Mouse (Mus musculus) cerebellum, postnatal 4 days (tissue): ENCODE results near the gene Mag.
"Not testable (repeated sequence)": the region's sequence is repeated elsewhere in the genome, so short reads cannot be mapped to it uniquely, and the experiment has no call there.

ENCODE experiments used
- DNase-seq, 2 experiments: peaks; one replicate each; pipeline ENCODE4 v3.0.0; 2022; ENCODE audit warnings: low spot score in 2 of 2, mixed read lengths in 1 of 2

The Mag gene

DNA sequence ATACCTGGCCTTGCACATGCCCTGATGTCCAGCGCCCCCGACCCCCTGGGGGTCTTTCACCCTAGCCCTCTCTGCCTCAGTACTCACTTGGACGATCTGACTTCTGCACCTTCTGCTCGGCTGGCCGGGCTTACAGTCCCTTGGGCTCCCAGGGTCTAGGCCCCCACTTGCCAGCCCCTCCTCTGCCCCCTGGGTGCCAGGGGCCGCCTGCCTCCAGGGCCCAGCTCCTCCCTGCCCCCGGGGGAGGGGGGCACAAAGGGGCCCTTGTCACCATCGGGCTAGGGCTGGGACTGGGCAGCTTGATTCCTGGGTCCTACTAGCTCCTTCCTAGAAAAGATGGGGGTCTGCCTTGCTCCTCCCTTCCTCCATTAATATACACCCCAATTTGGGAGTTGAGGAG, at the start of gene Mag:
TSS of gene Mag (minus strand) at position 142 of the 400 bp plus-strand sequence.
- DNase-seq, result no peak

DNA sequence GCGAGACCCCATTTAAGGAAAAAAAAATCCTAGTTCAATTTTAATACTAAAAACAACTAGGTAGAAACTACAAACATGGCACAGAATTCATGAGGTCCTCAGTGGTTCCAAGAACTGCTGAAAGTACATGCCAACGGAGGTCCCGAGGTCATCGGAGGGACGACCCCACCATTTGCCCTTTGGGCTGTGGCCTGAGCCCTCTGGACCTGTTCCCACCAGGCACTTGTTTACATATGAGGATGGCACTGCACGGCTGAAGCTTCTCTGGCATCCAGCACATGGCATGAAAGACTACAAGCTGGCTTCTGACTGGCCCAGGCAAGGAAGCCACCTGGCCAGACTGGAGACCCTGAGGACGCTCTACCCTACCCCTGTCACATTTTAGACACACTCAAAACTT, 49.7 kb upstream of the Mag start:
- no peak for DNase-seq

DNA sequence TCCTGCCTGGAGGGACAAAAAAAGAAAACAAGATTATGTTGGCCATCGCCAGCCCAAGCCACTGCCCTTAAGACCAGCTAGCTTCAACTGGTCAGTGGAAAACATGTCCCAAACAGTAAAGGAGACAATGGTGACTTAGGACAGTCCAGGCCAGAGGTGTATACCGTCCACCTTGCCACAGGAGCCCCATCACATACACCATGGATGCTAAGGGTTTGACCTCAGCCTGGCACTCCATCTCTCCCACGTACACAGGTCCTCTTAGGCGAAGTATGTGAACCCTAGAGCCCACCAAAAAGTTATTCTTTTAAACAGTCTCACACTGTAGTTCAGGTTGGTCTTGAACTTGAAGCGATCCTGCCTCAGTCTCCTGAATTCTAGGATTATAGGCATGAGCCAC, 48.2 kb upstream of the Mag start:
- DNase-seq, result no peak

DNA sequence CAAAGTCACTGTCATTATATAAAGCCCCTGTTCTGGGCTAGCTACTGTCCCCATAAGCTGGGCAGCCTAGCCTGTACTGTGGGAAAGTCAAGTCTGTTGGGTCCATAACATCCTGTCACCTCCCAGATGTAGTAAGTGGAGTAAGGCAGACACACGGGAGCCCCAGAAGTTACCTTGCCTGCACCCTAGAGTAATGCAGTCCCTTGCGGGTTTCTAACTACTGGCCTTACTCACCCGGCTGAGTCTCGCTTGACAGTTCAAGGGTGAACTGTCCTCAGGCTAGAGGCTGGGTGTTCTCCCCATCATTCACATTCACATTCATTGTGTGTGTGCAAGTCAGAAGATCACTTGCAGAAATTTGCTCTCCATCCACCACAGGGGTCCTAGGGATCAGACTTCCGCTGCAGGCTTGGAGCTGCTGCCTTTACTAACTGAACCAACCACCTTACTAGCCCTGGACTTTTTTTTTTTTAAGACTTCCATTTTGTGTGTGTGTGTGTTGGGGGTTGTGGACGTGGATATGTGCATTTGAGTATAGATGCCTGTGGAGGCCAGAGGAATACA, 45.2 kb upstream of the Mag start:
- DNase-seq, result no peak

DNA sequence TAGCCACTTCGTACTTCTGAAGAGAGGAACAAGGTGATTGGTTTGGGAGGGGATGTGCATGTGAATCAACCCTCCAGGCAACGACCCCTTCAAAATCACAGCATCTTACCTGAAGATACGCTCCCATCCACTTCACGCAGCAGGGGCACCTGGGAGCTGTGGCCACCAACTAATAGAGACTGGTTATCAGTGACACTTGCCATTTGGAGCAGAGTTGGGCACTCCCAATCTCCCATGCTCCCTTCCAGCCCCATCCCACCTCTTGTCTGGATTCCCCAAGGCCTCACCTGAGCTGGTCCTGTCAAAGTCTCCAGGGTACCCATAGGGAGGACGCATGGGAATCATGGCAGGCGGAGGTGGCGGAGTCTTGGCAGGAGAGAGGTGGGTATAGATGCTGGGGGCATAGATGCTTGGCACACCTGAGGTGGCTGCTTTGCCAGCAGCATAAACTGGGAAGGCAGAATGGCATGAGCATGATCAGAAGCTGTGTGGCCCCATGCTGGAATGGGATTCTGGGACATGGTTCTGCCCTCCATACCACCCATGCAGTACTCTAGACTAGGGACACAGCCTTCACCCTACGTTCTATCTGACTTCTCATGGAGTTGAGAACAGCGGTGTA, 44.3 kb upstream of the Mag start:
- no peak for DNase-seq

DNA sequence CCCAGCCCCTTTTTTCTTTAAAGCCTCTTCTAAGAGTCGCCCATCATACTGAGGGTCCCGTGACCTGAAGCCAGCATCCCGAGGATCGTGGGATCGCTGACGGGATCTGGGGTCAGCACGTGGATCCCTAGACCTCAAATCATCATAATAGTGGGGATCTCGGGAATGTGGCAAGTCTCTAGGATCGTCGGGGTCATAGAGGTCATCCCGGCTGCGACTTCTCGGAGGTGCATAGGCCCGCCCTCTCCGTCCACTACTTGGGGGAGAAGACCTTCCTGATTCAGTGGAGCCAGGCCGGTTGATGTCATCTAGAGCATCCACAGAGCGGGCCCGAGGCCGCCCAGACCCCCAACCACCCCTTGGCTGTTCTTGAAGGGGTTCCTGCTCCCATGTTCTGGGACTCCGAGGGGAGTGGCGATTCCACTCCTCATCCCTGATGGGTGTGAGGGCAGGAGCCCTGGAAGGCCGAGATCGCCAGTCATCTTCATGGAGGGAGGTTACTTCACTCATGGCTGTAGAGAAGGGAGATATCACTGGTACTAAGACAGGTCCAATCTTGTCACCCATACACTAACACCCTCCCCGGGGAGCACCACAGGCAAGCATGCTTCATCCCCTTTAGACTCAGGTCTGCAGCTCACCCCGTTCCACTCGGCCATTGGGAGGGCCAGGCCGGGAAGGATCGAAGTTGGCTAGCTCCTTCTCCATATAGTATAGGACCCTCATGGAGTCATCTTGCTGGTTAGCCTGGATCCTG, 43.6 kb upstream of the Mag start:
- no peak for DNase-seq

DNA sequence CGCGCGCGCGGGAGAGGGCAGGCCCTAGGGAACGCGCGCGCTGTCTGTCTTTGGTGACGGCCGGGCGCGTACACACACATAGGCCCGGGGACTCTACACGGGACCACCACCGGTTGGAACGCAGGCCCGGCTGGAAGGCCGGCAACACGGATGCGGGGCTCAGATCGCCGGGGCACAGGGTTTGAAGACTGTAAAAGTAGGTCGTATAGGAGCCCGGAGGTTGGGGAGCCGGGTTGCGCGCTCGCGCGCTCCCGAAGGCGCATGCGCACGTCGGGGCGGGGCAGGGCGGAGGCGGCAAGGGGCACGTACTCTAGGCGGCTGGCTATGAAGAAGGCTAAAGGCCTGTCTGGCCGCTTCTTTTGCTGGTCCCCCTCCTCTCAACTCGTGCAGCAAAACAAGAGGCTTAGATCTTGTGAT, 42.7 kb upstream of the Mag start:
- peak; percentile 77 to 92 for DNase-seq

DNA sequence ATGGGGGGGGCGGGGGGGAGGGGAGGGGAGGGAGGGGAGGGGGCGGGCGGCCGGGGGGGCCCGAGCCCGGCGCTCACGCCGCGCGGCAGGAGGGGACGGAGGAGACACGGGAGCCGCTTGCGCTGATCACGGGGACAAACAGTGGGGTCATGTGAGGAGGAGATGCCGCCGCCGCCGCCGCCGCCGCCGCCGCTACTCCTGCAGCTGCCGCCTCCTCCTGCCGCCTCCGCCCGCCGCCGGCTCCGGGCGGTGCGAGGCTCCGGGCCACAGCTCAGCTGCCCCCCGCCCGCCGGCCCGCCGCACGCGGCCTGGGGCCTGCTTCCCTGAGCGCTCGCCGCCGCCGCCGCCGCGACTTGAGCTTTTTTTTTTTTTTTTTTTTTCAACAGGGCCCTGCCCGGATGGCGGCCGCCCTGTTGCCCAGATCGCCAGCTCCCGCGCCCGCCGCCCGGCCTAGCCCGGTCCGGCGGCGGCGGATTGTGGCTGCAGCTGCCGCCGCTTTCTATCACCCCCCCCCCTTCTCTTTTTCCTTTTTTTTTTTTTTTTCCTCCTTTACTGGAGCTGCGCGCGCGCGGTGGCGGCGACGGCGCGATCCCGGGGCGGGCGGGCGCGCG, 42.2 kb upstream of the Mag start, which contains the start of gene Usf2:
TSS of gene Usf2 (minus strand) at position 48 of the 611 bp plus-strand sequence.
- peak; percentile 48 to 71 for DNase-seq

DNA sequence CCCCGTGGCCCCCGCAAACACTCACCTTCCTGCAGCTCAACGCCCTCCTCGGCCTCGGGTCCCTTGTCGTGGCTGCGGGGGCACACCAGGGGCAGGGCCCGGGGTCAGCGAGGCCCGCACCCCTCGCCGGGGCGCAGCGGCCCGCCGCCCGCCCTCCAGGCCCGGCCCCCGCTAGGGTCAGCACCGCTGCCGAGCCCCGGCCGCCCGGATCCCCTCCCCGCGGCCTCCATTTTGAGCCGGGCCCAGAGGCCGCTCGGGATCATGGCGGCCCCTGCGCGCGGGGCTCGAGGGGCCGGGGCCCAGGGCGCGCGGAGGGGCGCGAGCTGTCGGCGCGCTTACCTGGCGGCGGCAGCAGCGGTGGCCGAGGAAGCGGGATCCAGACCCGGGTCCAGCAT, 41.7 kb upstream of the Mag start:
- DNase-seq, result peak in 1 of 2 experiments; percentile 58

DNA sequence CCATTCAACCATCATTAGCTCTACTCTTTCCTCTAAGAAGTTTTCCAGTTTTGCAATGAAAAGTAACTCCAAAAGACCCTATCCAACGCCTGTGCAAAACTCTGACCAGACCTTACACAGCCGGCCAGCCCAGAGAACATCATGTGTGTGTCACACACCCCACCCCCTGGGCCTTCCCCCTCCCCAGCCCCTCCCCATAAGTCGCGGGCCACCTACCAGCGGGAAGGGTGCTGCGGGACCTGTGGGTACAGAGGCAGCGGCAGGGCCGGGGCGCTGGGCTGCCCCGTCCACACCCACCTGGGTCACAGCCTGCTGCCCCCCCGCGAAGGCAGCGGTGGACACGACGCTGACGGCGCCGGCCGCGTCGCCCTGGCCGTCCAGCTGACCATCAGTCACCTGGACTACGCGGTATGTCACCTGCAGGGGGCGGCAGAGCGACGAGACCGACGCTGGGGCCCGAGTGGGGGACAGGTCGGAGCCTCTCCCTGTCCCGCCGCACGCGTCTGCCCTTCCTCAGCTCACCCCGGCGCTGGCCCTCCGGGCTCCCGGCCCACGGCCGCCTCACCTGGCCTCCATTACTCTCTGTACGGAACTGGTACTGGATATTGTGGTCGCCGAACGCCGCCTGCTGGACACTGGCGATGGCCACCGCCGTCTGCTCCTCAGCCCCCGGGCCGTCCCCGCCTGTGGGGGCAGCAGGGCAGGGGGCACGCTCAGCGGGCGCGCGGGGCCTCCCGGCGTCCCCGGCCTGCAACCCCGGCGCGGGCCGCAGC, 41.1 kb upstream of the Mag start:
- peak; percentile 77 to 89 for DNase-seq

DNA sequence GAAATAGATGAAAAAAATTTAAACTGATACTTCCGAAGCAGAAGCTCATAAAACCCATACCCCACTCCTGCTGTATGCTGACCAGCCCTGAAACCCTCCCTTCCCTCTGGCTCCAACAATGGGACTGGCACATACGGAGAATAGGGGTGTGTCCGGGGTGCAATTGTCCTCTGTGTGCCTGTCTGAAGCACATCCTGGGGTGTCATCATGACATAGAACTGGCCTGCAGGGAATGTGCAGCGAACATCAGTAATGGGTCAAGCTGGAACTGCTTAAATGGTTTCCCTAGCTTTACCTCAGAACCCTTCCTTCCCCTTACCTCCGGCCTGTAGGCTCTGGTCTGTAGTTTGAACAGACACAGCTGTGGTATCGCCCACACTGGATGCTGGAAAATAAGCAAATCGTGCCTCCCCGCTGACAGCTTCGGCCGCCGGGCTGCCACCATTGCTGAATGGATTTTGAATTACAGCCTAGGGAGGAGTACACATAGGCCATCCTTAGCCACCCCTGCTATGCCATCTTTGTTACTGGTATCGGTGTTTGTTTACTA, 40.4 kb upstream of the Mag start:
- no peak for DNase-seq

DNA sequence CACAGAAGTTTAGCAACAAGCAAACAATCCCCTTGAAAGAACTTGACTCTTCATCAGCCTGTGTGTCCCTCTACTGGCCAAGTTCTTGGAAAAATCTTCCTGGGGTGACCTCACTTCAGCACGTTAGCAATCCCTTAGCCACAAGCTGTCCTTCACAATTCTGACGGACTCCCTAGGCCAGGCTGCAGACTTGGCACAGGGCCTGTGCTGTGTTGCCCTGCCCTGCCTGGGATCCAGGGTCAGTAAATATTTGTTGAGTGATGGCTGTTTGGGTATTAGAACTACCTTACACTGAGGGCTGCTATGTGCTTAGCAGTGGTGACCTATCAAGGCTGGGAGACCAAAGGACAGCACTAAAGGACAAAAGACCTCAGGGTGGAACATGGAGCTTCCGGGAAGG, 39.4 kb upstream of the Mag start:
- no peak for DNase-seq

DNA sequence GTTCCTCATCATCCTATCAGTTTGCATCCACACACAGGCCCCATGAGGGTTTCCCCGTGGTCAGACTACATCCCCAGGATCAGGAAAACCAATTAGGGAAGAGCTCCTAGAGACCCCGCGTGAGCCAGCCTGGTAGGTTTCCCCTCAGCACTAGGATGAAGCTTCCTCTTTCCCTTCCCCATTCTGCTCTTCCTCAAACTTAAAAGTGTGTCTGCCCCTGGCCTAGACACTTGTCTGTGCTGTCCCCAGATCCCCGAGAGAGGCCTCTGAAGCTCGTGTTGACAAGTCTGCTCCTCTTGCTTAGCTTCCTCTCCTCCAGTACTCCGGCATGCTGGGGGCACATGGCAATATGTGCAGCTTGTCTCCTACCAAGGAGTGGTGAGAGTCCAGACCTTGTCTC, 38.8 kb upstream of the Mag start:
- no peak for DNase-seq

DNA sequence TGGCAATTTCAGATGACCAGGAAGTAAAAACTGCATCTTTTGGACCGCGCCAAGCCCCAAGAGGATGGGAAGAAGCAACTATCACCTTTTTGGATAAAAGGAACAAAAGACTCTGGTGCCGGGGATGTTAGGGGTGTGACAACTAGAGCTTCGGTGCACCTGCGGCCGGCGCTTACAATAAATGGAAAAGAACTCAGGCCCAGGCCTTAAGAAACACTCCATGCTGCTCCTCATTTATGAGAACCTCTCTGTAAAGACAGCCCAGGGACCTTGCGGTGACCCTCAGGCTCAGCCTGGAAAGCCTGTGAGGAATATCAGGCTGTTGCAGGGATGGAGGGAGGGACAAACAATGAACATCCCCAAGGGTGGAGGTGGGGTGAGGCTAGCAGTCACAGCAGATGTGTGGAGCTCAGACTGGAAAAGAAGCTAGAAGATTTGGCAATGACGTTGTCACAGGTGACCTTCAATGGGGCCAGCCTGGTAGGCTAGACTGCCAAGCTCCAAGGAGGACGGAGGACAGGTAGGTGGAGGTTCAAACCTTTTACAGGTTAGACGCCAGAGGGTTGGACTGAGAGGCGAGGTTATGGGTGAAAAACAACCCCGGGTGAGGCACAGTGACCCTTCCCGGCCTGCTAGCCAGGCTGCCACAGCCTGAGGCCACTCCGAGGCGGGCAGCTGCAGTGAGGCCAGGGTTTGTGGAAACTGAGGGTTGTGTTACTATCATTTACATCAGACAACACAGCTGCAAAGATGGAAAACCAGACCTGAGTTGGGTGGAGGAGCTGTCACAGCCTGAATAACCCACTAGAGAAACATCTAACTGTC, 38.0 kb upstream of the Mag start:
- DNase-seq, result no peak

DNA sequence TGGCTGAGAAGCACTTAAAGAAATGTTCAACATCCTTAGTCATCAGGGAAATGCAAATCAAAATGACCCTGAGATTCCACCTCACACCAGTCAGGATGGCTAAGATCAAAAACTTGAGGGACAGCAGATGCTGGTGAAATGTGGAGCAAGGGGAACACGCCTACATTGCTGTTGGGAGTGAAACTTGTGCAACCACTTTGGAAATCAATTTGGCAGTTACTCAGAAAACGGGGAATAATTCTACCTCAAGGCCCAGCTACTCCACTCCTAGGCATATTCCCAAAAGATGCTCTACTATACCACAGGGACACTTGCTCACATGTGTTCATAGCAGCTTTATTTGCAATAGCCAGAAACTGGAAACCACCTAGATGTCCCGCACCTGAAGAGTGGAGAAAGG, 35.2 kb upstream of the Mag start:
- DNase-seq, result not testable (repeated sequence)

DNA sequence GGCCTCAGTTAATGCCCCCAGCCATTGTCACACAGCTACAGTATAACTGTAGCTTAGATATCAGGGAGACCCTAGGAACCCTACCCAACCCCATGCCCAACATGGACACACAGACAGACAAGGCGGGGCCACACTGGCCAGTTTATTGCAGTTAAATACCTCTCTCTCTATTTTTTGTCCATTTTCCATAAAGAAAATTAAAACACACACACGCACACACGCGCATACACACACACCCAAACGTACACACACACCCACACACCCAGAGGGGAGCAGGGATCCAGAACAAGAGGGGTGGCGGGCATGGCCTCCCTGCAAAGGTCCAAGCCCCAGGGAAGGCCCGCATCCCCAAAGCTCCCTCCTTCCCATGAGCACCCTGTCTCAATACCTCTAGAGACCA, 31.2 kb upstream of the Mag start:
- no peak for DNase-seq

DNA sequence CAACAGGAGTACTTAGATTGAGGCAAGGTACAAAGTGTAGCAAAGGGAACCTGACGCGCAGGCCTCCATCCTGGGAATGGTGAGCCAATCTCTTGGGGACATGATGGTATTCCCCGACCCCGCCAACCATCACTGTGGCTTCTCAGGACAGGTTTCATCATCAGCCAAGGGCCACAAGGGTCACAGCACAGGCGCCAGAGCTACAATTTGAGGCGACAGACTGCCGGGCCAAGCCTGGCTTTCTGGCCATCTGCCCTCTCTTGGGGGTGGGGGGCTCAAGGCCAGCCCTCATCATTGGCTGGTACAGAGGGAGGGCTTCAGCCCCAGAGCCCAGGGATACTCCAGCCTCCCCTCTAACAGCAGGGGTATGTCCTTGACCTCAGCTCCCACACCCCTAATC, 30.8 kb upstream of the Mag start:
- DNase-seq, result not testable (repeated sequence)

DNA sequence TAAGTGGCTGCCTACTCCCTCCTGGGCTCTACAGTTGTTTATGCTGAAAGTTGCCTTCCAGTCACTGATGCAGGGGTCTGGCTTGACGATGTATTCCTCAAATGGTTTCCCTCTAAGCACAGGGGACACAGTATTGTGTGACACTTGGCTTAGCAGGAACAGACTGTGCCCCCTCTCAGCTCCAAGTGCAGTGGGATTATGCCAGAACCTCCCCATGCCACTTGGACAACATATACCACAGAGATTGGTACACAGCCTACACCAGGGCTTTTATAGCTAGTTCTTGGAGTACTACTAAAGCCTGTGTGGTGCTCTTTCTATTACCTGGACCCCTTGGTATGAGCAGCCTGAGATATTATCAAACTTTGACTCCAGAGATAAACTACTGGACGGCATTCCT, 30.0 kb upstream of the Mag start:
- DNase-seq, result not testable (repeated sequence)

DNA sequence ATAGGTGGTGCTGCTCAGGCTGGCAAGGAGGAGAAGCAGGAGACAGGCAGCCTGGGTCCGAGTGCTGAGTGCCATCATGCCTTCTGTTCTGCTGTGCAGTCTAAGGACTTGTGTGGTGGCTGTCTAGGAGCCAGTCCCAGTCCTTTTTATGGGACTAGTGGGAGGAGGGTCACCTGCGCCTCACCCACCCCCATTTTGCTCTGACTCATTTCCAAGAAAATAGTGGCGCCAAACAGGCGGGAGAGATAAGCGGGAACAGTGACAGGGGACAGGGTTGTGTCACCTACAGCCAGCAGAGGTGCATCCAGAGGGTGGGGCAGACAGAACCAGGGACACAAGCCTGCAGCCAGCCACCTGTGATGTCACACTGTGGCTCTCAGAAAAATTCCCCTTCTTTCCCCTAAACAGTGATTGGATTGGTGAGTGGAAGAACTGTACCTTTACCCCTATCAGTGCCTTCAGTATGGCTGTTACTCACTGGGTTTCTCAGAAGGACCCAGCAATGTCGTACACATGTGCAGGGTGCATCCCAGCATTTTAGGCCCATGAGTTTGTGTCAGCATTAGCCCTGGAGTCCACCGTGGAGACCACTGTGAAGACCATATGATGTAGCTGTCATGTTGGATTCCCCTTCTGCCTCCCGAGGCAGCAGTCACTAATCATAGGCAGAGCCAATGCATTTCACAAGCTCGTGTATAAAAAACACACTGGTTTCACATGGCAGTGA, 29.4 kb upstream of the Mag start, which contains the start of gene Hamp:
TSS of gene Hamp (minus strand) at position 124 of the 727 bp plus-strand sequence.
- no peak for DNase-seq

DNA sequence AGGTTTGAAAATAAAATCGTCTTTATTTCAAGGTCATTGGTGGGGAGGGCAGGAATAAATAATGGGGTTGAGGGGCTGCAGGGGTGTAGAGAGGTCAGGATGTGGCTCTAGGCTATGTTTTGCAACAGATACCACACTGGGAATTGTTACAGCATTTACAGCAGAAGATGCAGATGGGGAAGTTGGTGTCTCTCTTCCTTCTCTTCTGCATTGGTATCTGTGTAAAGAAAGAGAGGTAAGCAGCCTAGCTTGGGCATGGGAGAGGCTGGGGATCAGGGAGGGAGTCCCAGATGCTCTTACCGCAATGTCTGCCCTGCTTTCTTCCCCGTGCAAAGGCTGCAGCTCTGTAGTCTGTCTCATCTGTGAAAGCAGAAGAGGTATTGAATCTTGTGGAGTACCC, 27.7 kb upstream of the Mag start:
- DNase-seq, result not testable (repeated sequence)
